Mouse (Mus musculus) MN1 (cell line): ENCODE results near the gene Hdac5.

ENCODE experiments used
- DNase-seq: peaks from one replicate; pipeline ENCODE4 v3.0.0-alpha.2; 2016; ENCODE audit warnings: low spot score

The Hdac5 gene

DNA sequence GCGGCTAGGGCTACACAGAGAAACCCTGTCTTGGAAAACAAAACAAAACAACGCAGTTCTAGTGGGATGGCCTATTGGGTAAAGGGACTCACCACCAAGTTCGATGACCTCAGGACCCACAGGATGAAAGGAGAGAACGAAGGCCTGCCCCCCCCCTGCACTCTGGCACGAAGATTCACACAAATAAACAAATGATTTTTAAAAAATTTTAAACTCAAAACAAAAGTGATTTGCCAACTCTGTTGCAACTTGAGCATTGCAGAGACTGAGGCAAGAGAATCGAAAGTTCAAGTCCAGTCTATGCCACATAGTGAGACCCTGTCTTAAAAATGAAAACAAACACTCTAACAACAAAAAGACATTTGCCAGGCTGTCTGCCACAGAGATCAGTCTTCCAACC lies 10.7 kb upstream of the Hdac5 start:
- no peak for DNase-seq

DNA sequence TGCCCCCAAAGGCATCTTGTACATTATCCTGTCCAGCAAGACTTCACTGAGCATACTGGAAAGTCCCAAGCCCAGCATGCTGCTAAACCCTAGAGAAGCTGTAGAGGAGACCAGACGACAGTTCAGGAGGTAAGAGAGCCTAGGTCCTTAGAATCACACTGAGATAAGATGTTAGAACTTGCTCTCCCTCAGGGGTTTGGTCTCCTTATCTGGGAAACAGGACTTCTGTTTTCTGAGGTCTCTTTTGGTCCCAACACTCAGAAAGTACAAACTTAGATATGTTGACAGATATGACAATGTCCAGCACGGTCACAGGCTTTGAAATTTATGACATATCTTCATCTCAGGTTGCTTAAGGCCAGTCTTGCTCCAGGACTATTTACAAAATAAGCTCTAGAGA lies 6.1 kb upstream of the Hdac5 start:
- no peak for DNase-seq

DNA sequence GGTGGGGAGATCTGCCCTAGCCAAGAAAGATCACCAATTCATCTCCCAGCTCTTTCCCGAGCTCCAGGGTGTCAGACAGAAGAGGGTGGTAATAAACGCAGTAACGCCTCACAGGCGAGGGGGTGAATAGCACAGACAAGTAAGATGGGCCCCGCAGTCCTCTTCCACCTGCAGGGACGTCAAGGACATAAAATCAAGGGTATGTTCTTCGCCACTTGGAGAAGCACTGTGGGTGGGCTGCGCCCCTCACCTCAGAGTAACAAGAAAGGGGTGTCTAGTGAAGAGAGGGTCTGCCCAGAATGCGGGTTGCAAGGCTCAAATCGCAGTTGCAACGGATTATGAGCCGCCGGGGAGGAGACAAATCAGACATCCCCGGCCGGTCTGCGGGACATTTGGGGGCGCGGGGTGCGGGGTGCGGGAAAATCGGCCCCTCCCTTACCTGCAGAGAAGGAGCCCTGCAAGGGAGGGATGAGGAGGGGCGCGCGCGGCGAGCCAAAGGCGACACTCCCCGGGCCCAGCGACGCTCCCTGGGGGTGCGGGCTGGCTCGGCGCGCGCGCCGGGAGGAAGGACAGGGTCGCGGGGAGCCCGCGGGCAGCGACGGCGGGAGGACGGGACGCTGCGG lies 524 bp downstream of the Hdac5 start:
- peak; percentile 58 for DNase-seq

DNA sequence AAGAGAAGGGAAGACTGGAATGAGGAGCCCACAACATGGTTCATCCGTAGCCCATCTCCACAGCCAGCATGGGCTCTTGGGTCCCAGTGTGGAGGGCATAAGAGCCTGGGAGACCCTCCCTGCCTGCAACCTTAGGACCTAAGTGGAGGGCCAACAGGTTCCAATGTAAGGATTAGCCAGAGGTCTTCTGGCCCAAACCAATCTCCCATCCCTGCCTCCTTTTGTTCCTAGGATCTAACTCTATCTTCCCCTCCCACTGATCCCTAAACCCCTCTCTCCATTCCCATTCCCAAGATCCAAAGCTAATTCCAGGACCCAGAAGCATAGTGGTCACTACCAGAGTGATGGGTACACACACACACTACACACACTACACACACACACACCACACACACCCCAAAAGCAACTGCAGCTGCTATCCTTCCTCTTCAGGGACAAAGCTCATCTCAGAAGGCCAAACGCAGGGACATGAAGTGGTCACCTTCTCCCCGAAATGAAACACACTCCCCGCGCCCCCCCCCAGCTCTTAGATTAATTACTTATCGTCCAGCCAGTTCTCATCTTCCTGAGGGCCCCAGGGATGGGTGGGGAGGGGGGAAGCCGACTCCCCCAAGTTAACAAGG lies 1.2 kb downstream of the Hdac5 start:
- no peak for DNase-seq

DNA sequence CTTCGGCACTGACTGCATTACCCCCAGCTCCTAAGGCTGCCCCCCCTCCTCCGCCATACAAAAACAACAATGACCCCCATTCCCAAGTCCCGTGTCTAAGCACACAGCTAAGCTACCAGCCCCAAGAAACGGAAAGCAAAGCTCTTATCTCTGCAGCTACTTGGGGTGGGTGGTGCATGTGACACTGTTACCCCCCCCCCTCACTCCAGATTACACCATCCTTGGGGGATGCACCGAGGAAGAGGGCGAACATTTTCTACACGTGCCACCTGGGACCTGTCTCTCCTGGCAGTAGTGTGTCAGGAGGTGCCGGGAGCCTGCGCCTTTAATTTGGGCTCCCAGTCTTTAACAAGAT lies 1.8 kb downstream of the Hdac5 start:
- peak; percentile 35 for DNase-seq

DNA sequence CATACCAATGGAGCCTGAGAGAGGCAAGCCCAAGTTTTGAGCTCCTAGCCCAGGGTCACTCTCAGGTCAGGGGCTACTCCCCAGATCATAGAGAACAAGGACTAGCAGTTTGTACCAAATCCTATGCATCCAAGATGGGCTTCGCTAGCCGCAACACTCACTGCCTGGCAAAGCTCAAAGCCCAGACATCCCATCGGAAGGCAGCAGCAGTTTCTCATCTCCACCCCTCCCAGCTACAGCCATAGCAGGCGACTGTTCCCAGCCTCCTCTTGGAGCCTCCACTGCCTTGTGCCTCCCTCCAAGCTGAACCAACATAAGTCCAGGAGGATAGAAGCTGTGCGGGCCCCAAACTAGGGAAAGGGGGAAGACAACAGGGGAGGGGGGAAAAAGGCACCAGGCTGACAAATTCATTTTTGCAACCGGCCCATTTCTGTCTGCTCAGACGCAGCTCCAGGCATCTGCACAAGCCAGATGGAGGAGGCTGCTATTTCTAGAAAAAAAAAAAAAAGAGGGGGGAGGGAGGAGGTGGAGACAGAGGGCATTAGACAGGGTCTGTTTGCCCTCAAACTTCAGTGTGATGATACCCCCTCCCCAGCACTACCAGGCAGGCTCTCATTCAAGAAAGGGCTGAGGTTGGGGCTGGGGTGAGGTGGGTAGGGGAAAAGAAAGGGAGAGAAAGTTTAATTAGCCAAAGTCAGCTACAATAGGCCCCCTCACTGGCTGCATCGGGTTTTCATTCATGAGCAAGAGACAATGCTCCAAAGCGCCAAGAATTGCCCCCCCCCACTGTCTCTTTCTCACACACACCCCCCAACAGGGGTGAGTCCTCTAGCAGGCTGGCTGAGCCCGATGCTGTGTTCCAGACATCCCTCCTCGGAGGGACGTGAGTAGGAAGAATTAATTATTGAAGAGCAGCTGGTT lies 2.4 kb downstream of the Hdac5 start:
- DNase-seq = peak; percentile 37

DNA sequence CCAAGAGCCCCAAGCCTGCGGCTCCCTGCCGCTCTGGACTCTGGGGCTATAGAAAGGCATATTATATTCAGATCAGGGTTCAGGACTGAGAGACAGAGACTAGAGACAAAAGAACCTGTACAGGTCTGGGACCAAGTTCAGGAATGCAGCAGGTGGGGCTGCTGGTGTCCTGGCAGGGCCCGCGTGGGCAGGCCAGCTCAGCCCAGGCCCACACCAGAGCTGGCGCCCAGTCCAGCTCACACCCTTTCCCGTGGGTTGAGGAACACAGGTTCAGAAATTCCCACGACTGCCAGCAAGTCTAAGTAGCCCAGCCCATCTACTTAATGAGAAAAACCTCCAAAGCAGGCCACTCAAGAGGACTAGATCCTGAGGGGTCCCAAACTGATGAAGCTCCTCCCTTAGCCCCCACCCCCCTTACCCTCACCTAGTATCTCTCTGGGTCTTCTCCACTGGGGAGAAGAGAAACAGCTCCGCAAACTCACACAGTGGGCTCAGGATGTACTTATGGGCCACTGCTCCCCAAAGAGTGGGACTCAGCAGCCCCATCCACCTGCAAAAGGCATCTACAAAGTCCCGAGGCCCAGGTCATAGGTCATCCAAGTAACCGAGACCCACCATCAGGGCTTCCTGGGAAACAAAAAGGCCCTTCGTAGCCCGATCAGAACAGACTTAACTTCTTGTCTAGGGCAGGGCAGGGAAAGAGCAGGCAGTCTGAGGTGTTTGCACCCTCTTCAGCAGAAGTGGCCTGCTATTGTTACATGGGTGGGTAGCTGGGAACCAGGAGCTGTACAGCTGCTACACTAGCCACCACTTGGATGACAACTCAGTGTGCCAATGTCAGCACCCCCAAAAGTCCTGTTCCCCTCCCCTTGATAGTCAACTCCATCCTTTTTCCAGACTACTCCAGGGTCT lies 3.6 kb downstream of the Hdac5 start:
- DNase-seq = no peak

DNA sequence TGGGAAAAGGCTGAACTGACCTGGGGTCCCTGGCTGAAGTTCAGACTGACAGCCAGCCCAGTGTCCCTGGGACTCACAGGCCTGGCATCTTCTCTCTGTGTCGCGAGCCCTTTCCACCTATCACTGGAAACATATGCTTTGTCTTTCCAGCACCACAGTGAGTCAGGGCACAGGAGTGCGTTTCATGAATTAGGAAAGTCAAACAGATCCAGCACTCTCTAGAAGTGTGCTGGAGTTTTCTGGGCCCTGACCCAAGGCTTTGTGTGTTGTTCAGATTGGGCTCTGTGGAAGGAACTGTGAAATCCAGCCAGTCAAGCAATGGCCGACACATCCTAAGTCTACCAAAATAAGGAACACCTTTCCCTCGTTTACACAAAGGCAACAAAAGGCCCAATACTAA lies 4.7 kb downstream of the Hdac5 start:
- DNase-seq = no peak

DNA sequence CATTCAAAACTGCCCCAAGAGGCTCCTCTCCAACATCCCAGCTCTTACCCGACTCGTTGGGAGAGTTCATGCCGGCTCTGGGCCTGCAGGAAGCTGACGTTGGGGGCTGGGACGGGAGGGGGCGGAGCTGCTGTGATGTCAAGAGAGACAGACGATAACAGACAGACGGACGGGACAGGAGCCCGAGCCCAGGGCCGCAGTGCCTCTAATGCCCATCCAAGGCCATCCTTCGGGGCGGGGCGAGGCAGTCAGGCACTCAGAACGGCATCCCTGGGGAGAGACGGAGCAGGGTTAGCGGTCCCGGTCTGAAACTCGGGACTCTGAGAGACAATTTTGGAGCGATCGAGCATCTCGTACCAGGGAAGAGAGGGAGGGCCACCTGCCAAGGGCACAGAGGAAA lies 5.3 kb downstream of the Hdac5 start:
- DNase-seq = peak; percentile 56

DNA sequence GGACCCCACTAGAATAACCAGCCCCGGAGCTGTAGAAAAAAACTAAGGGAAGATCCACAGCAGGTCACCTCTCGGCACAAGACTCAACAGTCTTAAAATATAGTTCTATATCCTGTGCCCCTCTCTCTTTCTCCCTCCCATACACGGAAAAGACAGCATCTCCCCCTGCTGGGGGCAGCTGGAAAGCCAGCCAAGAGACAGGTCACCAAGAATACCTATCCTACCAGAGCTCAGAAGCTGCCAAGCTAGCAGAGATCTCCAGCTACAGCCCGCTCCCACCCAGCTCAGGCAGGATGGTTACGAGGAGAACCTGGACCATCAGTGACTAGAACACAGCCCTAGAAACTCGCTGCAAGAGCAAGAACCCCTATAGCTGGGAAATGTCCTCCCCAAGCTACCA lies 6.8 kb downstream of the Hdac5 start:
- DNase-seq = peak; percentile 77

DNA sequence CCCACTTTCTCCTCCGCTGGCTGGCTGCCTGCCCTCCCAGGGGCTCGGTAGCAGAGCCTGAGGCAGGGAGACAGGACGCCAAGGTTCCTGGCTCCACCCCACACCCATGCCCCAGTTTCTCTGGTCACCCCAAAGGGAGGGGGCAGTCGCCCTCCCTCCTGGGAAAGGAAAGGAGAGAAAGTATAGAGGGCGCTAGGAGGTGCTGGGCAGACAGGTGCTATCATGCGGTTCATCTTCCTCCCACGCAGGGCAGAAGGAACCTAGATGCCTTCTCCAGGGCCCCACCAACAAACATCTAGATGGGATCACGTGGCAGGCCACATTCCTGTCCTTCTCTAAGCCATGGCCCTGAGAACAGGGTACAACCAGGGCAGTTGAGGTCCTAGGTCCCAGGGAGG lies 8.0 kb downstream of the Hdac5 start:
- no peak for DNase-seq

DNA sequence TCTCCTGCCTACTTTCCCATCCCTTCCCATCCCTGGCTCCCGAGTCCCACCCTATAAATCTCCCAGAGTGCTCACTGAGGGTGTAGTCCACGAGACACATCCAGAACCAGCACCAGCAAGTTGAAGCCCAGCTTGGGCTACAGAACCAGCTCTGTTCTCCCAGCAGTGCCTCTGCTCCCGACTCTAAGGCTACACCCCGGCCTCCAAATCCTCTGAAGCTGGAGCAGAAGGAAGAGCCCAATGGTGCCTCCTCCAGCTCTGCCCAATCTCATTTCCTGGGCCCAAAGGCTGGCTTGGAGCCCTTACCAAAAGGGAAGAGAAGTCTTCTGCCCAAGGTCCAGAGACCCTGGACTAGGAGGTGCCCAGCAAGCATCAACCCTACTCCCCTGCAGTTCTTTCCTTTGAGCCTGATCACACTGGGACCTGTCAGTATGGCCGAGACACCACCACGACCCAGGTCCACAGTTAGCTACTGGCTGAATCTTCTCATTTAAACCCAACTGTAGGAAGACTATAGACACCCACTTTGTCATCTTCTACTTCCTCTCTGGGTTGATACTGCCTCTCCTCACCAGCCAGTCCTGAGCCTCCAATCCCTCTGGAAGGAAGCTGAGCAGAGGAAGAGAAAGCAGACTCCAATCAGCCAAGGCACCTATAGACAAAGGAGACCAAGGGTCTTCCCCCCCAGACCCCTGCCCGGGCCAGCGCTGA lies 8.6 kb downstream of the Hdac5 start:
- DNase-seq = no peak

DNA sequence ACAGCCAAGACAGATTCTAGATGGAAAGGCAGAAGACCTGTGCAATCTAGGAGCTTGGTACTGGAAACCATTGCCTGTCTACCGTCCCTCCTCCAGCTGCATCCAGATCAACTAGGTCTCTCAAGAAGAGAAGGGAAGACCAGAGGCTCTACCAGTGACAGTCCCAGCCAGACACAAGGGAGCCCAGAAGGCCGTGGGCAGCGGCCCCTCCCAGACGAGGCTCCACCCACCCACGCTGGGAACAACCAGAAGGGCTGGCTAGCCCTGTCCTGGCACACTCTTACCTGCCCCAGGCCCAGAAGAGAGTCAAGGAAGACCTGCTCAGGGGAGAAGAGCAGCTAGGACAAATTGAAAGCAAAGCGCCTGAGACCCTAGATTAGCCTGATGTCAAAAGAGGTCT lies 9.5 kb downstream of the Hdac5 start:
- DNase-seq = no peak

DNA sequence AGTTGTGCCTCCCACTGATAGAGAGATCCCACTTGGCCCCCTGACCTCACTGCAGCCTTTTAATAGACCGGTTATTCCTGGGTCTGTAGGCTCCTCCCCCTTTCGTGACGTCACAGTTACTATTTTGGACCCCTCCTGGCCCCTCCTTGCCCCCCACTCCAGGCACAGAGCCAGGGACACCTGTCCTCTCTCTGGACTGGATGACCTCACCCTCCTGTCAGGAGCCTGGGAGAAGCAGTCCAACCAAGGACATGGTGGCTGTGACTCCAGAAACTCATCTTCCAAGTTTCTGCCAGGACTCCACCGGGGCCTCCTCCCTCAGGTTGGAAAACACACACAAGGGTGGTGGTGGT lies 10.0 kb downstream of the Hdac5 start:
- DNase-seq = peak; percentile 41

DNA sequence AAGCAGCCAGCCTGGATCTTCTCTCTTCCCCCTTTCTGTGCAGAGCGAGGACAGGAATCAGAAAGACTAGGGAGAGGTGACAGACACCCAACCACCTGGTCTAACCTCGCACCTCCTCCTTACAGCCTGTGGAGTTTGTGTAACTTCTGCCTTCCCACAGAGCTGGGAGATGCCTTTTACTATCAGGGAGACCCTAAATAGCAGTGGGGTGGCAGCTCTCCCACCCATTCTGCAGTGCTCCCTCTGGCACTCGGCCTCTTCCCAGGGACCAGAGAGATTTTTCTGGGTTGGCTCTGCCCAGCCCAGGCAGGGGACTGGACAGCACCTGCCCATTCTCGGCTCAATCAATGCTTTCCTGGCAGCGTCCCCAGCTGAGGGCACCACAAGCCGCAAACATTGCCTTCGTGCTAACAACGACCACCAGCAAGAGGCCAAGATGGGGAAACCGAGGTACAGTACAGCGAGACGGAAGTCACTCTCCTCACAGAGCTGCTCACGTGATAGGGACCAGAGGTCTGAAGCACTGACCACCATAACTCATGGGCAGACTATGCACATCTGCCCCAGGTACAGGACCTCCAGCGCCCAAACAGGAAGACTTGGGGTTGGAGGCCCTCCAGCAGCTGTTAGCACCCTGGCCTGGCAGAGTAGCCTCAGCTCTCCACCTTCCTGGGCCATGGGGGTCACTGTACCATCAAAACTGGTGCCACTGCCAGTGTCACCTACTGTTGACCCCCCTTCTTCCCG lies 10.5 kb downstream of the Hdac5 start:
- peak; percentile 17 for DNase-seq

DNA sequence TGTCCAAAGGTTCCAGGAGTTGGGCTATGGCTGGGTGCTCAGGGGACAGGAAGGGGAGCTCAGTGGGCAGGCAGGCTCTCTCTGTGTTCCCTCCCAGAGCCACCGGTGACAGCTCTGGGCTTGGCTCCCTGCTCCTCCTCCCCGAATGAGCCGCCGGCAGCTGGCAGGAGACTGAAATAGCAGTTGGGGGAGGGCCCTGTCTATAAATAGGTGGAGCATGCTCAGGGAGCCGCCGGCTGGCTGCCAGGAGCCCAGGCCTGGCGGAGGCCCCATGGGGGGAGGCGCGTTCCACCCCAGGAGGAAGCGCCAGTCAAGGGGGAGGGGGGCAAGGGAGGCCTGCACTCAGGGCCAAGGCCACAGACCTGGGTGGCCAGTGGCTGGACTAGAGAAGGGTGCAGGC lies 11.2 kb downstream of the Hdac5 start:
- DNase-seq = peak; percentile 89

DNA sequence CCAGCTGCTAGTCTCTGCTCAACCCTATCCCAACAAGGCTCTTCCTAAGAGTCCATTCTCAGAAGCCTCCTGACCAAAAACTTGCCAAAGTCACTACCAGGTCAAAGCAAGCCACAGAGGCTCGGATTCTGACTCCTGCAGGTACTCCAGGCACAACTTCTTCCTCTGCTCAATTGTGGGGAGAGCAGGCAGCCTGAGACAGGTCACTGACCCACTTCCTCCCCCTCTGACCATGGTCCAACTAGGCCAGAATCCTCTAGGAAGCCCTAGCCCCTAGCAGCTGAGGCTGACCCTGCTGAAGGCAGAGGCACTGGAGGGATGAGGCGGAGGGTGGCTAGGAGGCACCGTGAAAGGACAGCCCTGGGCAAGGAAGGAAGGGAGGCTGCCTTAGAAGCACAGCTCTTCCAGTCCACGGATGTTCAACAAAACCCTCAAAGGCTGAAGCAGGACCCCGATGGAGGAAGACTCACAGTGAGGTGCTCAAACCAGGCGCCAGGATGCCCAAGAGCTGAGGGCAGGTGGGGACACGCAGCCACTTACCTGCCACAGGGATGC lies 12.0 kb downstream of the Hdac5 start:
- no peak for DNase-seq

DNA sequence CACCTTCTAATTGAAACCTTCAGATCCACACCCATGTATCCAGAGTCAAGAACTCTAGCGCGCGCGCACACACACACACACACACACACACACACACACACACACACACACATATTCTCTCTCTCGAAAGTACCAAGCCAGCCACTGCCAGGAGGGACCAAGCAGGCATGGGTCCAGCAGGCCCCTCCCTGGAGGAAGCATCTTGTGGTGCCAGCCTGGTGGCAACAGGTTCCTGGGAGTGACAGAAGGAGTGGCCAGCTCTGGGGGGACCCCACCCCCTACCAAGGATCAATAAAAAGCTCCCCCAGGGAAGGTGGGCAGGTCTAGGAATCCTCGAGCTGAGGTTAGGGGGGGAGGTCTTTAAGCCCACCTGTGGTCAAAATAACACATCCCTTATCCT lies 12.6 kb downstream of the Hdac5 start:
- DNase-seq = no peak

DNA sequence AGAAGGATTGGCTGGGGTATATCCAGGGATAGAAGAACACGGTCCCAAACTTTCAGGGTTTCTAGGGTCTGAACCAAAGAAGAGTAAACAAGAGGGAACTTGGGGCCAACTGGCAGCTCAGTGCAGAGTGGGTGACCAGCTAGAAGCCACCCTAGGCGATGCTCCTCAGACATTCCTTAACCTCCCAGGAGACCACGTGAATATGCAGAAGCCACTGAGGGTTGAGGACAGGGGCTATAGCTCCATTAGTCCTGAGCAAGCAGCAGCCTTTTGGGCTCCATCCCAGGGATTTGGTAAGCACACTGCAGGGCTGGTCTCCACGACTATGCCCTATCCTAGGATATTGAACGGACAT lies 13.1 kb downstream of the Hdac5 start:
- no peak for DNase-seq

DNA sequence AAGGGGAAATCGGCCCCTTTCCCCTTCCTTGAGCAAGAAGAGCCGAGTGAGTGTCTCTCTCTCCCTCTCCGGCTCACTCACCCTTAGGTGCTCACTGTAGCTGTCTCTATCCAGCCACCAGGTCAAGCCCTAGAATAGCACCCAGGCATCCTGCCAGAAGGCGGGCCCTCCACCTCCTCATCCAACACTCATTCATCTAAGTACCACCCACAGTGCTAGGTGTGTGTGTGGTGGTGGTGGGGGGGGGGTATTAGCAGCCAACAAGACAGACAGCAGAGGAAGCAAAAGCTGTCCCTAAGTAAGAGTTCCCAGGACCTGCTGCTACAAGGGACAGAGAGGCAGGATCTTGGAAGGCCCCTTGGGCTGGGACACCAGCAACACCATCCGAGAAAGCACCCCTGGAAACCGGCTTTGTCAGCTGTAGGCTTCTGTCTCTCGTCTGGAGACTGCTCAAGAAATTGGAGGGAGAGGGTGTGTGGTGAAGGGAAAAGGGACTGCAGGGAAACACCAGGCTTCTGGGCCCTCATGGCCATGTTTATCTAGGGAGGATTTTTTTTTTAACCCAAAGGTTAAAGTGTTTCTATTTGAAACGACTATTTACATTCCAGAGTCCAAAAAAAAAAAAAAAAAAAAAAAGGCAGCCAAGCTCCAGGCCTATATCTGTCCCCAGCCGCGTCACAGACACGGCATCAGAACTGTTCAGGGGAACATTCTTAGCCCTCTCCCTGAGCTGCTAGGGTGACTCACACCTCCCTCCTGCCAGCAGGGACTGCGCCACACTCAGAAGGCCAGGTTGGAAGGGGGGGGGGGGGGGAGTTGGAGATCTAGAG lies 13.7 kb downstream of the Hdac5 start:
- peak; percentile 46 for DNase-seq
